Mouse (Mus musculus): ENCODE measurements around the gene Topbp1.

Gene Topbp1

DNA sequence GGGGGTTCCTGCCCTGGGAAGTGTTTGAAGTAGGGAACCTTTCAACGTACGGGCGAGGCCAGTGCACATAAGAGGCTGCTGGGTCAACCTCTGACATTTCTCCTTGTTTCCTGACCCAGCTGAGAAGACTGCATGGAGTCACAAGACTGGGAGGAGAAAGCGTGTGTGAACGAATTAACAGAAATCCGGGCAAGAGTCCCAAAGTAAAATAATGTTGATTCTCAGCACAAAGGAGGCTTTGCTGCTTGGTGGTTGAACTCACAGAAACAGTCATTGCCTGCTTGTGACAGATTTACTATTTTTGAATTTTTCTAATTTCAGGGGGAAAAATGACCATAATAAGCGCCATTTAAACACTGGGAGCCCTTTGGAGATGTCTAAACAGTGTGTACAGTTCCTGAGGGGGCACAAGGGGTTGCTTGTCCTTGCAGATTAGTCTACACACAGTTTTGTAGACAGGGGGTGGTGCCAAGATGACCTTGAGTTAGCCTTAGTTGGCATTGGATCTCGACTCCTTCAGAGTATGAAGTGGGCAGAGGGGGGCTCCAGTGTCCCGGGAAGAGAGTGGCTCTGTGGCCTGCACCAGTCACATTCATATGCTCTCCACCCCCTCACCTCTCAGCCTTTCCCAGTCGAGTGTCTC lies 82.1 kb downstream of the Topbp1 start:
- no peak for DNase-seq

DNA sequence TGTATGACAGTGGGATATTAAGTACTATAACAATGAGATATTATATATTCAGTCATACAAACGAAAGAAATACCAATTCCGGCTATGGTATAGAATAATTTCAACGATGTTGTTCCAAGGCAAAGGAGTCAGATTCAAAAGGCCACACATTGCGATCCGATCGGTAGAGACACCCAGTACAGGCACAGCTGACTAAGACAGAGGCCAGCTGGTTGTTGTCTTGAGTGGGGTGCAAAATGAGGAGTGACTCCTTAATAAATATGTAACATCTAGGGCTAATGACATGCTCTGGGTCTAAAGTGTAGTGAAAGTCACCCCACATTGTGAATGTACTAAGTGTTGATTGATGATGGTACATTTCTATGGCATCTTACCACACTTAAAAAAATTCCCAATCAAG lies 84.2 kb downstream of the Topbp1 start:
- DNase-seq = no peak

DNA sequence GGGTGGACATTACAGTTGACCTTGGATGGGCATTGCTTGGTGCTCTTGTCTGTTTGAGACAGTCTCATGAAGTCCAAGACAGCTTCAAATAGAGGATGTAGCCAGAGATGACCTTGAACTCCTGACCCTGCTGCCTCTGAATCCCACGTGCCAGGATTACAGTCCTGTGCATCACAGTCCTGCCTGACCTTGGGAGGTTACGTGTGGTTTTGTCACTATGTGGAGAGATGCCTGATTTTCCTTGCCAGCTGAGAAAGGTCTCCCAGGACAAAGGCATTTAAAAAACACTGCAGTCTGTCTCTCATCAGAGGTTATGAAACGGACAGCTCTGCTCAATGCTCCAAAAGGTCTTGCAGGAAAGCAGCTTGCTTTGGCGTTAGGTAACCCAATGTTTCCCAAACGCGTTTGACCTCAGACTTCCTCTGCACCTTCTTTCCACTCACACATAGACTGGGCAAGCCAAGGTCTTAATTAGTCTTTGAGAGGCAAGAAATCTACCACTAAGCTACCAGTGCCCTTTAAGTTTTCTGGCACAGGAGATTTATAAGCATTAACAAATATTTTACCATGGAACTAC lies 86.9 kb downstream of the Topbp1 start:
- DNase-seq = no peak

DNA sequence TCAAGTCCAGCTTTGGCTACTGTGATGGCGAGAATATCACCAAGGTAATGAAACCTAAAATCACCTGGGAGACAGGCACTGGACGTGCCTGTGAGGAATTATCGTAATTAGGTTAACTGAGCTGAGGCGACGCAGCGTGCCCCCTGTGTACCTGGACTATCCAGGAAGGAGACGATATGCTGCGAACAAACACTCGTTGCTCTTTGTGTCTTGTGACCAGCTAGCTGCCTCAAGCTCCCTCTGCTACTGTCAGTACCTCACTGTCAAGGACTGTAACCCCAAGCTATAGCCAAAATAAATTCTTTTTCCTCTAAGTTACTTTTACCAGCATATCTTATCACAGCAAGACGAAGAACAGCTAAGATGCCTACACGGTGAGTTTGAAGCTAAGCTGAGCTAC lies 88.2 kb downstream of the Topbp1 start:
- DNase-seq = no peak

DNA sequence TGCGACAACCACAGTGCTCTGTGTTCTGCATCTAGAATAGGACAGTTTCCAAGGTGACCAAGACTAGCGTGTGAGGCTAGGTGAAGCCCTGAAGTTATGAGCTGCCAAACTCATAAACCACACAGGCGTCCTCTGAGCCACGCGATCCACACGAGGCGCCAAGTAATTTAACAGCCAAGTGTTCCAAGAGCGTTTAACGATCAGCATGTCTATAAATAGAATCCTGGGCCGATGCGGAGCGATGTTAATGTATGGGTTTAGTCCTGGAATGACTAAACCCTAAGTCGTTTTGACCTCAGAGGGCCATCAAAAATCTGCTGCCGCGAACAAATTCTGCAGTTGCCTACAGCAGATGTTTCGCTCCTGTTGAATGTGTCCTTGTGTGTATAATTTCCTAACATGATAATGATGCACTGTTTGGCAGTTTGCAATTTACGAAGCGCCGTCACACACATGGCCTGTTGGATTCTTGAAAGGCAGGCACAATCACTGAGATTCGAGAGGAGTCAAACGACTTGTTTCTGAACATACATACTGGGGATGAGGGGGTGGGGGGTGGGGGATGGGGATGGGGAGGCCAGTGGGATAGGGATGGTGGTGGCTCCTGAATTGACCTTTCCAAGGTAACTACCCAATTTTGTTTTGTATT lies 93.6 kb downstream of the Topbp1 start:
- DNase-seq = no peak

All from cerebellum, adult 9-11 months (tissue).